Mouse (Mus musculus): ENCODE measurements around the gene Vmn1r48. TPM values are rescaled to one million over a fixed set of nuclear protein-coding genes. Genes with fewer than 3 reads are reported as not detected.

The Vmn1r48 gene
- total RNA-seq (2023) = not detected

DNA sequence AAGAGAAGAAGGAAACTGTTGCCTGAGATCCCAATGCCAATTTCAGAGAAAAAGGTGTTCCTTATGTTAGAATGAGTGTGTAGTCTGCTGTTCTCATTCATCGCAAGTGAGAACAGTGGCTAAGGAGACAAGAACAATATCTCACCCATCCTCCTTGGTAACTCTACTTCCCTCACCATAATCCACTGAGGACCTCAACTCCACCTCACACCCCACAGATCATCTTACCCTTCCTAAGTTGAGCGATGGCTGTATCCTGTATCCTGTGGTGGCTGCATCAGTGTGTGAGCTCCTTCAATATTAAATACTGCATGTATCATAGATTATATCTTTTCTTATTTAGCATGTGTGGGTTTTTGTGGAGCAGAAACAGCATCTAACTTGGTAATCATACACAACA lies at the start of gene Vmn1r48:
Vmn1r48 (minus strand) TSS at position 101 of the 400 bp plus-strand sequence.

DNA sequence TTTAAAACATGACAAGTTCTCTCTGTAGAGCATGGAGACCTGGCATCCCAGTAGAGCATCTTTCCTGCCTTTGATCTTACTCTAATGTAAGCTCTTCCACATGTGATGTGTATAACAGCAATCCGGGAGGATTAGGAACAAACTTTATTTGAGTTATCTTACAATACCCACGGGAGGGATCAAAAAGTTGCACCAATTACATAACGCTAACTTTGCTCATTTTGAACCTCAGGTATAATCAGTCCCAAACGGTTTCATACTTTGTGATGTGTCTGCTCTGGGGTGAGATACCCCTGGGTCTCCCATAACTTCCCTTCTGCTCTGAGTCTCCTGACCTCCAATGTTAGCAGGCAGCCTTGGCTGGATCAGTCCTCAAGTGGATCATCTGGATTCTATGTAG lies 41.8 kb upstream of the Vmn1r48 start, which contains the start of gene Vmn1r49:
Vmn1r49 (minus strand) TSS at position 101 of the 400 bp plus-strand sequence.

DNA sequence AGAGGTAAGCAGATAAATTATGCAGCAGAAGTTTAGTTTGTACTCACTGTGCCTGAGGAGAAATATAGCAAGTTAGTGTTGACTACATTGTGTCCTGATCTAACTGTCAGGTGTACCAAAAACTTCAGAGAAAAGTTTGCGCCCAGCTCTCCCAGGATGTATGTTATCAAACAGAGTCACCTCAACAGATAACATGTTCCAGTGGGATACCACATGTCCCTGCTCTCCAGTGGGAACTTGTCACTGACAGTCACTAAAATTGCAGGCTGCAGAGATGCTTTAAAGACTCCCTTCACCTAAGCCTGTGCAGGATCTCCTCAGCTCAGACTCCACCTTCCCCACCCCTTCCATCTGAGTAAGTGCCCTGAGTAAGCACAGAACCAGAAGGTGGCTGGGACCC lies 20.8 kb downstream of the Vmn1r48 start, which contains the start of gene Vmn1r47:
Vmn1r47 (plus strand) TSS at position 301 of the 400 bp plus-strand sequence.

Other genes starting within 250 kb of the Vmn1r48 start
- not detected for gene Vmn1r42, start 160.4 kb downstream of the Vmn1r48 start, total RNA-seq (2023)
- gene Vmn1r43, start 160.4 kb downstream of the Vmn1r48 start, total RNA-seq (2023) = not detected
- gene Vmn1r44, start 153.2 kb downstream of the Vmn1r48 start, total RNA-seq (2023) = not detected
- gene Vmn1r45, start 96.2 kb downstream of the Vmn1r48 start, total RNA-seq (2023) = not detected
- not detected for gene Vmn1r46, start 67.5 kb downstream of the Vmn1r48 start, total RNA-seq (2023)
- not detected for gene Vmn1r47, start 20.7 kb downstream of the Vmn1r48 start, total RNA-seq (2023)
- not detected for gene Vmn1r49, start 41.7 kb upstream of the Vmn1r48 start, total RNA-seq (2023)
- gene Vmn1r50, start 64.6 kb upstream of the Vmn1r48 start, total RNA-seq (2023) = not detected
- gene Vmn1r51, start 85.8 kb upstream of the Vmn1r48 start, total RNA-seq (2023) = not detected
- gene Vmn1r52, start 138.0 kb upstream of the Vmn1r48 start, total RNA-seq (2023) = not detected
- not detected for gene V1ra8, start 166.0 kb upstream of the Vmn1r48 start, total RNA-seq (2023)
- gene Vmn1r53, start 187.6 kb upstream of the Vmn1r48 start, total RNA-seq (2023) = not detected
- gene Vmn1r54, start 209.5 kb upstream of the Vmn1r48 start, total RNA-seq (2023) = not detected

Data from CD4-positive naive resting alpha-beta T cell, adult 76 days (primary cell).